Mouse (Mus musculus): ENCODE data around the gene Cd2ap. TPM values are rescaled to one million over a fixed set of nuclear protein-coding genes. Genes with fewer than 3 reads are reported as not detected.

The Cd2ap gene
- total RNA-seq (2021) (10 to 100 TPM; 16.9 to 17.8 TPM), polyA plus RNA-seq (2012; rRNA removed) (5.0 and 9.7 TPM in 2 replicates)
- long read RNA-seq, full-length matches to known transcripts: 6 of 14 reads
- long read RNA-seq, partial matches to known transcripts: 1 of 14 reads
- long read RNA-seq, other reads (novel, unspliced or antisense): 7 of 14 reads

DNA sequence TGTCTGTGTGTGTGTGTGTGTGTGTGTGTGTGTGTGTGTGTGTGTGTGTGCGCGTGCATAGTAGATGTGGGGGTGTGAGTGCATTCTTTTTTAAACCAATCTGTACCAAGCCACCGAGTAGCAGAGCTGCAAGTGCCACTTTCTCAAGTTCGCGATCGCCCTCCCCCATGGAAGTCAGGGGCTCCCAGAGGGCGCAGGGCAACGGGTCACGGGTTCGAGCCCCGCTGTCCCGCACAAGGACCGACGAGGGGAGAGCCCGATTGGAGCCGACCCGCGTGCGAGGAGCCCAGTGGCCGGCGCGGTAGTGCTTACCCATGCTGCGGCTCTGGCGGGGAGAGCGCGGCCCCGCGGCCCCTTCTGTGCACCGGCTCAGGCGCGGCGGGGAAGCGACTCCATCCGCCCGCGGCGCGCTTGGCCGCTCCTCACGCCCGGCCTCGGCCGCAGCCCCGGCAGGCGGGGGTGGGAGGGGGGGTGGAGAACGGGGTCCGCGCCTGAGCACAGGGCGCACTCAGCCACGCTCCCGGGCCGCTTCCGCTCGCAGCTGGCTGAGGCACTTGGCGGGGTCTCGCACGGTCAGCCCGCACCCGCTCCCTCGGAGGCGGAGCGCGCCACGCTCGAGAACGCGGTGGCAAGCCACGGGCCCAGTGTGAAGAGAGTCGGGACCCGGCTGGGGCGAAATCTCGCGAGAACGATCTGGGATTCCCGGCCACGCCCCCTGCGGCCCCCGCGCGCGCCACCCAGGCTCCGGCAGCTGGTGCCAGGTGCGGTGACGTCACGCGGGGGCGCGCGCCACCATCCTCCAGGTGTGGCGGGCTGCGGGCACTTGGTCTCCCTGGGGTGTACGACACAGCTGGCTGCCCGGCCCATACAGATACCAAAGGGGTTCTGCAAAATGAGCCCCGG, at the start of gene Cd2ap:
Cd2ap (minus strand) TSS at position 665 of the 903 bp plus-strand sequence.
- Histone ChIP-seq H3K27ac (peak within 1 kb of the TSS; percentile 97), H3K9ac (ENCODE audit: low read depth, low read length) (peak within 1 kb of the TSS; percentile 93), H3K4me1 (ENCODE audit: control insufficient read depth, insufficient read depth, low read length) (peaks cover 5% of the 10 kb centered on the region), H3K27me3 (ENCODE audit: control insufficient read depth, insufficient read depth, low read length) (no peaks in the 10 kb centered on the region), H3K79me2 (replicated peaks; ENCODE audit: control insufficient read depth, insufficient read depth, low read length) (no peaks in the 10 kb centered on the region), H3K36me3 (ENCODE audit: control insufficient read depth, insufficient read depth, low read length) (peaks cover 12% of the 10 kb centered on the region), H3K4me3 (peak within 1 kb of the TSS; percentile 92)
- intact Hi-C loops (cut with DNase I): loop anchor here (5.0 to 10.0 kb wide), 3 partner anchors 59 to 359 kb away; no protein-coding TSS in a partner anchor
- peak; percentile 98 to 99 for DNase-seq
- under 1% methylated on average over 66 of the region's 94 CpGs for WGBS
- no peak for TF ChIP-seq EP300 (IDR thresholded peaks at IDR 0.05; ENCODE audit: insufficient read depth, low read depth, low read length)
- peak; percentile 79 for TF ChIP-seq POLR2A (IDR thresholded peaks at IDR 0.05; ENCODE audit: insufficient read depth, low read depth, low read length)

DNA sequence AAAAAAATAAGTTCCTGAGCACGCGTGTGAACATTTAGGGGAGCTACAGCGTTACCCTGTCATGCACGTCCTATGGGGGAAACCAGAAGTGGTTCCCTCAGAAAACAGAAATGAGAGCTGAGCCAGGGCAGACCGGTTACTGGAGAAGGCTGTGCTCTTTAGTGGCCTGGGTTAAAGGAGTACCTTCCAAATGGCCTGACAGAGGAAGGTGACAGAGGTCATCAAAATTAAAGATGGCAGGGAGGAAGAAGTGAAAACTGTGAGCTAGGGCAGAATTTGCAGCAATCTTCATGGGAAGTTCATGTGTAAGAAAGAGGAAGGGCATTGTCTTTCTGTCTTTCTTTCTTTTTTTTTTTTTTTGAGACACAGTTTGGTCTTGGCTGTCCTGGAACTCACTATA, 48.3 kb upstream of the Cd2ap start:
- Histone ChIP-seq H3K4me3 (no peak overlapping the region), H3K4me1 (ENCODE audit: control insufficient read depth, insufficient read depth, low read length) (peaks cover 3% of the 10 kb centered on the region; the same call in 1 of the 2 replicates), H3K9ac (ENCODE audit: low read depth, low read length) (no peak overlapping the region), H3K79me2 (replicated peaks; ENCODE audit: control insufficient read depth, insufficient read depth, low read length) (no peaks in the 10 kb centered on the region), H3K36me3 (ENCODE audit: control insufficient read depth, insufficient read depth, low read length) (peaks cover 2% of the 10 kb centered on the region), H3K27me3 (ENCODE audit: control insufficient read depth, insufficient read depth, low read length) (no peaks in the 10 kb centered on the region), H3K27ac (no peak overlapping the region)
- no peak for TF ChIP-seq EP300 (IDR thresholded peaks at IDR 0.05; ENCODE audit: insufficient read depth, low read depth, low read length)
- TF ChIP-seq POLR2A (IDR thresholded peaks at IDR 0.05; ENCODE audit: insufficient read depth, low read depth, low read length): no peak
- TF ChIP-seq CTCF (IDR thresholded peaks at IDR 0.05): no peak
- no peak for DNase-seq
- intact Hi-C loops (cut with DNase I): no loop called here
- WGBS: 92% methylated on average over 5 of the region's 5 CpGs

DNA sequence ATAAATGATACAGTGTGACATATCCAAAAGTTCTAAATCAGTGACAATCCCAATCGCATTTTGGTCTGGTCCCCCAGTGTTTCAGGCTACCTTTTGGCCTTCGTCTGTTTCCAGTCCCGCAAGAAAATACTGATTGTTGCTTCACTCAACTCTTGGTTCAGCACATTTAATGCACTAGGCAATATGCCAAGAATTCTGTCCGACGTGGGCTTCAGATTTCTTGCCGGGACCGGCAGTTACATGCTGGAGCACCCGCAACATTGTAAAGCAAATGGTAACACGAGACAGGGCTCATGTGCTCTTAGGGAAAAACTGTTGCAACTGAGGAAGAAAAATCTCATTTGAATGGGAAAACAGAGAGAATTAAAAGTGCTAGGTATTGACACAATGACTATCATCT, 42.3 kb upstream of the Cd2ap start:
- H3K27ac ChIP-seq: no peak overlapping the region
- H3K36me3 ChIP-seq (ENCODE audit: control insufficient read depth, insufficient read depth, low read length): no peaks in the 10 kb centered on the region
- WGBS: 54% methylated on average over 9 of the region's 9 CpGs
- TF ChIP-seq CTCF (IDR thresholded peaks at IDR 0.05): no peak
- no peaks in the 10 kb centered on the region for H3K4me1 ChIP-seq (ENCODE audit: control insufficient read depth, insufficient read depth, low read length)
- H3K79me2 ChIP-seq (replicated peaks; ENCODE audit: control insufficient read depth, insufficient read depth, low read length): no peaks in the 10 kb centered on the region
- H3K27me3 ChIP-seq (ENCODE audit: control insufficient read depth, insufficient read depth, low read length): no peaks in the 10 kb centered on the region
- H3K4me3 ChIP-seq: no peak overlapping the region
- no peak overlapping the region for H3K9ac ChIP-seq (ENCODE audit: low read depth, low read length)
- no peak for DNase-seq
- intact Hi-C loops (cut with DNase I): no loop called here

DNA sequence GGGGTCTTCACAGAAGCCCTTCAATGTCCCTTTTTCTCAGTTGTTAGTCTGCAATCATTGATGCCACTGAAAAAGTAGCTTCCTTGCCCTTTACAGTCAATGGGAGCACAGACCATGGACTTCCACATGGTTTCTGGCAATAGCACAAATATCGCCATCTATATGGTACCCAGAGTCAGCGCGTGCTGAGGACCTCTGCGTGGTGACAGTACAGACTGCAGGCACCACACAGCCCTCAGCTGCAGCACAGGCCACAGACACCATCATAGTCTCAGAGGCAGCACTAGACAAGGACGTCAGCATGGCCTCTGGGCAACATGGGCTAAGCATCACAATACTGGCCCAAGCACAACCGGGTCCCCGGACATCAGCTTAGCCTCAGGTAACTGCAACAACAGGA, 38.3 kb upstream of the Cd2ap start:
- Histone ChIP-seq H3K36me3 (ENCODE audit: control insufficient read depth, insufficient read depth, low read length) (no peaks in the 10 kb centered on the region), H3K27ac (no peak overlapping the region), H3K9ac (ENCODE audit: low read depth, low read length) (no peak overlapping the region), H3K79me2 (replicated peaks; ENCODE audit: control insufficient read depth, insufficient read depth, low read length) (no peaks in the 10 kb centered on the region), H3K4me3 (no peak overlapping the region), H3K4me1 (ENCODE audit: control insufficient read depth, insufficient read depth, low read length) (no peaks in the 10 kb centered on the region), H3K27me3 (ENCODE audit: control insufficient read depth, insufficient read depth, low read length) (no peaks in the 10 kb centered on the region)
- intact Hi-C loops (cut with DNase I): no loop called here
- TF ChIP-seq CTCF (IDR thresholded peaks at IDR 0.05) (no peak), EP300 (IDR thresholded peaks at IDR 0.05; ENCODE audit: insufficient read depth, low read depth, low read length) (no peak), POLR2A (IDR thresholded peaks at IDR 0.05; ENCODE audit: insufficient read depth, low read depth, low read length) (no peak)
- WGBS: 85% methylated on average over 7 of the region's 7 CpGs
- DNase-seq: no peak

DNA sequence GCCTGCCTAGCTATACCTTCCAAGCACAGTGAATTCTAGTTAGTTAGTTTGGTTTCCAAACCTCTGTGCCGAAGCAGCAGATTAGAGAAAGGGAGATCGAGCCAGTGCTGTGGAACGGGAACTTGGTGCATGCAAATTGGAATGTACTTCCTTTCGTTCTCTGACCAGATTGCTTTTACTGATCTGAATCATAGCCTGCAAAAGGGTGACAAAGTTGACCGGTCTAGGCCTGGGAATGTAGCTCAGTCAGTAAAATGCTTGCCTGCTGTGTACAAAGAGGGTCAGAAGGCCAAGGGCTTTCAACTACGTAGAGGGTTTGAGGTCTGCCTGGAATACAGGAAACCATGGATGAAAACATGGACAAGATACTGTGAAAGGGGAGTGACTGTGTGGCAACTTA, 35.7 kb upstream of the Cd2ap start:
- no peak for DNase-seq
- TF ChIP-seq EP300 (IDR thresholded peaks at IDR 0.05; ENCODE audit: insufficient read depth, low read depth, low read length): no peak
- TF ChIP-seq POLR2A (IDR thresholded peaks at IDR 0.05; ENCODE audit: insufficient read depth, low read depth, low read length): no peak
- no peak for TF ChIP-seq CTCF (IDR thresholded peaks at IDR 0.05)
- intact Hi-C loops (cut with DNase I): no loop called here
- H3K4me3 ChIP-seq: no peak overlapping the region
- H3K36me3 ChIP-seq (ENCODE audit: control insufficient read depth, insufficient read depth, low read length): no peaks in the 10 kb centered on the region
- 47% methylated on average over 6 of the region's 6 CpGs for WGBS
- no peak overlapping the region for H3K9ac ChIP-seq (ENCODE audit: low read depth, low read length)
- no peaks in the 10 kb centered on the region for H3K27me3 ChIP-seq (ENCODE audit: control insufficient read depth, insufficient read depth, low read length)
- H3K4me1 ChIP-seq (ENCODE audit: control insufficient read depth, insufficient read depth, low read length): no peaks in the 10 kb centered on the region
- no peaks in the 10 kb centered on the region for H3K79me2 ChIP-seq (replicated peaks; ENCODE audit: control insufficient read depth, insufficient read depth, low read length)
- no peak overlapping the region for H3K27ac ChIP-seq

DNA sequence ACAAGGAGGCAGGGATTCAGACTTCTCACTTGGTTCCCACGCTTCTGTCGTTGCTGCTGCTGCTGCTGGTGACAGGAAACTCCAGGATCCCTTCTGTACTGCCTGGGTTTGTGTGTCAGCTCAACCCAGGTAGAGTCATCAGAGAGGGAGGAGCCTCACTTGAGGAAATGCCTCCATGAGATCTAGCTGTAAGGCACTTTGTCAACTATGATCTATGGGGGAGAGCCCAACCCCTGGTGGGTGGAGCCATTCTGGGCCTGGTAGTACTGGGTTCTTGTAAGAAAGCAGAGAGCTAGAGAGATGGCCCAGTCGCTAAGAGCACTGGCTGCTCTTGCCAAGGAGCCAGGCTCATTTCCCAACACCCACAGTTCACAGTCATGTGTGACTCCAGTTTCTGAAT, 34.0 kb upstream of the Cd2ap start:
- no peak for TF ChIP-seq CTCF (IDR thresholded peaks at IDR 0.05)
- no peak for TF ChIP-seq POLR2A (IDR thresholded peaks at IDR 0.05; ENCODE audit: insufficient read depth, low read depth, low read length)
- no peak for TF ChIP-seq EP300 (IDR thresholded peaks at IDR 0.05; ENCODE audit: insufficient read depth, low read depth, low read length)
- H3K36me3 ChIP-seq (ENCODE audit: control insufficient read depth, insufficient read depth, low read length): no peaks in the 10 kb centered on the region
- intact Hi-C loops (cut with DNase I): no loop called here

More for the DNA sequence above, 34.0 kb upstream of the Cd2ap start:
- 80% methylated on average over 3 of the region's 3 CpGs for WGBS
- Histone ChIP-seq H3K27ac (no peak overlapping the region), H3K9ac (ENCODE audit: low read depth, low read length) (no peak overlapping the region), H3K4me1 (ENCODE audit: control insufficient read depth, insufficient read depth, low read length) (no peaks in the 10 kb centered on the region), H3K4me3 (no peak overlapping the region), H3K79me2 (replicated peaks; ENCODE audit: control insufficient read depth, insufficient read depth, low read length) (no peaks in the 10 kb centered on the region), H3K27me3 (ENCODE audit: control insufficient read depth, insufficient read depth, low read length) (no peaks in the 10 kb centered on the region)
- no peak for DNase-seq

Measured in heart, adult 2 months (tissue).